Mouse (Mus musculus): ENCODE results near the gene Slc25a42.

Slc25a42 gene

GRCm38 (mm10) chr8:70166504-70167110 lies 45.5 kb downstream of the Slc25a42 start:
- DNase-seq, result peak; percentile 33

DNA sequence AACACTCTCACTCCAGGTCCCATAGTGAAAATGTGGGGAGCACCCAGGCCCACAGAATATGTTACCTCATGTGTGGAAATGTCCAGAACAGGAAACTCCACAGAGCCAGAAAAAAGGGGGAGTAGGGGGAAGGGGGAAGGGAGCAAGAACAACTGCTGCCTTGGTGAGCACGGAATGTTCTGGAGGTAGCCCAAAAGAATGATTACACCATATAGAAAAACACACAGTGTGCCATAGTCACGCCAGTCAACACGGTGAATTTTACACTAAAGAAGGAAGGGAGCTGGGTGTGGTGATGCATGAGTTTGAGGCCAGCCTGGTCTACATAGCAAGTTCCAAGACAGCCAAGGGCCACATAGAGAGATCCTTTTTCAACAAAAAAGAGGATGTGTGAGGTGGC lies 48.8 kb downstream of the Slc25a42 start:
- no peak for DNase-seq

GRCm38 (mm10) chr8:70160015-70160414 lies 52.1 kb downstream of the Slc25a42 start:
- DNase-seq, result no peak

- no peak for DNase-seq
Measured at GRCm38 (mm10) chr8:70159211-70159610, 52.9 kb downstream of the Slc25a42 start.

DNA sequence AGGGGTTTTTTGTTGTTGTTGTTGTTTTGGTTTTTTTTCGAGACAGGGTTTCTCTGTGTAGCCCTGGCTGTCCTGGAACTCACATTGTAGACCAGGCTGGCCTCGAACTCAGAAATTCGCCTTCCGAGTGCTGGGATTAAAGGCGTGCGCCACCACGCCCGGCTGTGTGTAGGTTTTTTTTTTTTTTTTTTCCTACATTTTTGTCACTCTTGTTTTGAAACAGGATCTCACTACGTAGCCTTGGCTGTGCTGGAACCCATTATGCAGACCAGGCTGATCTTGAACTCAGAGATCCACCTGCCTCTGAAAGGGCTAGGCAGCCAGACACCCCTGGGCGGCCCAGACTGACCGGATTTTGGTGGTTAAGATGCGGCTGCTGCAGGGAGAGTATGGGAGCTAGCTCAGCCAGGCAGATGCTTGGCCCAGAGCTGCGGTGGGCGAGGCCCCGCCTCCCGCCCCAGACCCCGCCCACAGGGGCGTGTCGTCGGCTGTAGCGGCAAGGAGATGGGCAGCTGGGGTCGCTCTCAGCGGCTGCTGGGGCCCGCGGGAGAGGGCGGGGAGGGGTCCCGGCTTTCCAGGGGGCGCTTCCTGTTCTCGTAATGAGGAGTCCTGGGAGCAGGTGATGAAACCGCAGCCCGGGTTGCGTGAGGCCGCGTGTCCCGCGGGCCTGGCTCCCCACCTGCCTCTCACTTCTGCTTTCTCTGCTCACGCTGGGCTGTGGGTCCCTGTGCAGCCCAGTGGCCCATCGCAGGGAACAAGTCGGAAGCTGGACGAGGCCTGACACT lies 53.8 kb downstream of the Slc25a42 start:
- peak; percentile 79 for DNase-seq

DNA sequence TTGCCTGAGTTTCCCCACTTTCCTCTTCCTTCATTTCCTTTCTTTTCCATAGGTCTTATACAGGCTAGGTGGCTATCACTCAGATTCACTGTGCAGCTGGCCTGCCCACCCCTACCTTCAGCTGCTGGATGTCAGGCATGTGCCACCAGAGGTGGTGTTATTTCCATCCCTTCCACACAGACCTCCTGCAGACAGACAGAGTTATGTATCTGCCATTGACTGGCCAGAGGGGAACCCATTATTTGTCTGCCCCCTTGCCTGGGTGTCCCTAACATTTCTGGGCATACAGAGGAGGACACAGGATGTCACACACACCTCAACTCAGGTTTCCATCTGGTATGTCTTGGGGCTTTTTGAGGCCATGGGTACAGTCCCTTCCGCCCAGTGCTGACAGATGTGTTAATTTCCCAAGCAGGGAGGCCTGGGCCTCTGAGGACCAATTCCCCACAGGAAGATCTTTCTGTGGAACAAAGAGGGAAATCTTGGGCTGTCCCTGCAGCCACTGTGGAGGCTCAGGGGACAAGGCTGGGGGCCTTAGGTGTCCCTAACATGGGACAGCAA lies 54.8 kb downstream of the Slc25a42 start:
- no peak for DNase-seq

- DNase-seq, result peak; percentile 61
Measured at GRCm38 (mm10) chr8:70152537-70153257, 59.4 kb downstream of the Slc25a42 start.

- DNase-seq, result no peak
Measured at GRCm38 (mm10) chr8:70150158-70150557, 61.9 kb downstream of the Slc25a42 start.

DNA sequence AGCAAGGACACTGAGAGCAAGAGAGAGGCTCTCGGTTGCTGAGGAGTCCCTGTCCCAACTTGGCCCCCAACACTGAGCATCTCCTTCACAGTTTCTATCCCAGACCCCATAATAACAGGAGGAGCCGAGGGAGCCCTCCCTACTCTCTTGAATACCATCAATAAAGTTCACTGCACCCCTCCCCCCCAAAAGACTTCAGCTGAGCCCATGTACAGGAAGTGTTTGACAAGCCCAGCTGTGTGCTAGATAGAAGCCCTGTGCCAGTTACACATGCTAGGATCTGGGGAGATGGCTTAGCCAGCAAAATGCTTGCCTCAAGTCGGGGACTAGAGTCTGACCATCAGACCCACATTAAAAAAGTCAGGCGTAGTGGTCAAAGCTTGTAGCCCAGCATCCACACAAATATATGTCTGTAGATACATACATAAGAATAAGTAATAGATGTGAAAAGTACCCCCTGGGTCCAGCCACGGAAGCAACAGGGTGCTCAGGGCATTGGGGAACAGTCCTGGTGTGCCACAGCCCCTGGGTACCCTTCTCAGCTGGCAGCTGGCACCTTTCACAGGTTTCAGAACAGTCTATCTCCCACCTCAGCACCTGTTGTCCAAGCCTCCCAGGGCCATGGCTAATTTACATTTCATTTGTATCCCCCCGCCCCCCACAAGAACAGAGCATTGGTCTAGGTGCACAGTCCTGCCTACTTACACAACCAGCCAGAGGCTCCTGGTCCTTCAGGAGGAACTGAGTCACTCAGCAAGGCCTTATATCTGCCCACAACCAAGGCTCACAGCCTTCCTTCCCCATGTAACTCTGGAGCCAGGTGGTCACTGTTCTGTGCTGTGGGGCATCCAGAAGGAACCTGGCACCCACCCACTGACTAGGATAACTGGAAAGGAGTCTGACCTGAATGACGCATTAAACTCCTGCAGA lies 64.2 kb downstream of the Slc25a42 start:
- no peak for DNase-seq

DNA sequence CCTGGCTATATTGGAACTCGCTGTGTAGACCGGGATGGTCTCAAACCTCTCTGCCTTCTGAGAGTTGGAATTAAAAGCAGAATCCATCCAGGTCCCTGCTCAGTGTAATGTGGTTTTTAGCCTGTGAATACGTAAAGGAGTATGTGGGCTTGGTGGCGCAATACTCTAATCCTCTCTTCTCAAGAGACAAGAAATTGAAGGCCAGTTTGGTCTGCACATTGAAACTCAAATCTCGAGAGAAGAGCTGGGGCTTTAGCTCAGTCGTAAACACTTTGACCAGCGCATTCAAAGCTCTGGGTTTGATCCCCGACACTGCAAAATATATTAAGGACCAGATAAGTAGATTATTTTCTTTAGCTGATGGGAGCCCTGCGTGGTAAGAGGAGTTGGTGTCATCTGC lies 72.1 kb downstream of the Slc25a42 start:
- DNase-seq, result no peak

GRCm38 (mm10) chr8:70139026-70139857 lies 72.9 kb downstream of the Slc25a42 start, which contains the start of the genes Rfxank, Borcs8 and Mef2b:
Gene Rfxank (minus strand): TSS chr8:70139154.
Gene Borcs8 (plus strand): TSS chr8:70139499.
Gene Mef2b (plus strand): TSS chr8:70139711.
- peak; percentile 98 for DNase-seq

DNA sequence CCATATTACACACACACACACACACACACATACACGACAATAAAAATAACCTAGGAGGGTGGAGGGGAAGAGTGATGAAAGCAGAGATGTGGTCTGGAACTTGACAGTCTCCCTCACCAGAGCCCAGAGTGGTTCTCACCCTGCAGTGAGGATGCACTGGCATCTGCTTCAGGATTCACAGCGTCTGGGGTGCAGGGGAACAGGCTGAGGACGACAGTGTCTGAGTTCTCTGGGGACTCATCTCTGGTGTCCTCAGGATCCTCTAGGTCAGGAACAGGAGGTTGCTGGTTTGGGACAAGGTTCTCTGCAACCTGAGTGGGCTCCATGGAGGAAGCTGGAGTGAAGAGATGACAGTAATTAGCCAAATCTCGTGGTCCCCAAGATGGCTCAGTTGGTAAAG lies 74.2 kb downstream of the Slc25a42 start:
- no peak for DNase-seq

GRCm38 (mm10) chr8:70136591-70136990 lies 75.5 kb downstream of the Slc25a42 start:
- no peak for DNase-seq

DNA sequence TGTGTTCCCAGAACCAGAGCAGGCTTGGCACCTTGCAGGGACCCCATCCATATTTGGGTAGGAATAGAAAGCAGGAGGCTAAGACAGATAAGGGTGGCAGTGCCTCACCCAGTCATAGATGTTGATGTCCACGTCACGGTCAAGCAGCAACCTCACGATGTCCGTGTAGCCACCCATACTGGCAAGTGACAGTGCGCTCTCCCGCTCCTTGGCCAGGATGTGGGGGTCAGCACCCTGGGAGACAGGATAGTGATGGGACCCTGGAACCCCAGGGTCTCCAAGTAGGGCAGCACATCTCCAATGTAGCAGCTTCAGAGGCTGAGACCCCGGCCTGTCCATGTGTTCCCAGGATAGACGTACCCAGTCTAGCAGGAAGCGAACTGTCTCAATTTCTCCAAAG lies 77.2 kb downstream of the Slc25a42 start:
- DNase-seq, result no peak
